Mouse (Mus musculus): ENCODE measurements around the gene Tesmin. TPM values are rescaled to one million over a fixed set of nuclear protein-coding genes. Genes with fewer than 3 reads are reported as not detected.

Gene Tesmin
- polyA plus RNA-seq, 1 experiment from 2014 or later: 0.36 TPM

DNA sequence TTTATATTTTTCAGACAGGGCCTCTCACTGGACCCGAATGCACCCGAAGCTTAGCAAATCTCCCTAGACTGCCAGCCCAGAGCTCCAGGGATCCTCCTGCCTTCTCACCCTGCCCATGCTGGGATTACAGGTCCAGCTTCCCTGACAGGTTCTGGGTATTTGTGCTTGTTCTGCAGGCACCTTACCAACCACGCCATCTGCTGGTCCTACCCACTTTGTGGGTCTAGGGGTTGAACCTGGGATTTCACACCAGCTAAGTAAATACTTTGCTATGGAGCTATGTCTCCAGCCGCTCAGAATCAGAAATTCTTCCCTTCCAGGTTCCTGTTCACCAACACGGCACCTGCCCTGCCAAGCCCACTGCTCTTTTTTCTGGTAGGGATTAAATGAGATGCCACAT is 49.3 kb downstream of the Tesmin start:
- Histone ChIP-seq H3K4me2 (ENCODE audit: low read depth, severe bottlenecking) (no peak overlapping the region), H3K4me3 (ENCODE audit: low read depth, low read length) (no peak overlapping the region), H3K36me3 (ENCODE audit: control insufficient read depth, insufficient read depth, low read length) (no peaks in the 10 kb centered on the region), H3K27ac (replicated peaks; ENCODE audit: low read depth, low read length) (no peak overlapping the region), H3K9me3 (ENCODE audit: control insufficient read depth, low read length) (no peaks in the 10 kb centered on the region), H3K9ac (ENCODE audit: low read length) (no peak overlapping the region), H3K27me3 (ENCODE audit: control insufficient read depth, insufficient read depth, low read length) (no peaks in the 10 kb centered on the region), H3K4me1 (ENCODE audit: control insufficient read depth, insufficient read depth, low read length) (peaks cover 2% of the 10 kb centered on the region; the same call in 1 of the 2 replicates)
- DNase-seq (ENCODE audit: low spot score): no peak
- 77% methylated on average over 5 of the region's 5 CpGs for WGBS
- no peak for ATAC-seq (ENCODE audit: insufficient number of reproducible peaks, low FRiP score, low TSS enrichment, low read depth)

DNA sequence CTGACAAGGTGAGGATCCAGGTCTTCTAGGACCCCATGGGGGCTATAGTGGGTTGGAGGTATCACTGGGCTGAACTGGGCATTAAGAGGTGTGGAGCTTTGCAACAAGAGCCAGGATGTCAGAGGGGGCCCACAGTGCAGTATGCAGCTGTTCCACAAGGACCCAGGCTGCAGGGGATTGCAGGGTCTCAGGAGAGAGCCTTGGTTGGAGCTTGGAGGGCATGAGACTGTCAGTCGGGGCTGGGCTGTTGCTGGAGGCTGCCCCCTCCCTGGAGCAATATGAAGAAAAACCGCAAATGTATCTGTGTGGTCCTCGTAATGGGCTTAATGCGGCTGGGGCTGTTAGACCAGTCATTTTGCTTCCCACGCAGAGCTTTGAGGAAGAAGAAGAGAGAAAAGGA is 52.0 kb downstream of the Tesmin start:
- Histone ChIP-seq H3K36me3 (ENCODE audit: control insufficient read depth, insufficient read depth, low read length) (no peaks in the 10 kb centered on the region), H3K27me3 (ENCODE audit: control insufficient read depth, insufficient read depth, low read length) (no peaks in the 10 kb centered on the region), H3K9me3 (ENCODE audit: control insufficient read depth, low read length) (no peaks in the 10 kb centered on the region), H3K9ac (ENCODE audit: low read length) (no peak overlapping the region), H3K4me2 (ENCODE audit: low read depth, severe bottlenecking) (no peak overlapping the region), H3K27ac (replicated peaks; ENCODE audit: low read depth, low read length) (no peak overlapping the region), H3K4me3 (ENCODE audit: low read depth, low read length) (no peak overlapping the region), H3K4me1 (ENCODE audit: control insufficient read depth, insufficient read depth, low read length) (peaks cover 2% of the 10 kb centered on the region; the same call in 1 of the 2 replicates)
- WGBS: 44% methylated on average over 5 of the region's 5 CpGs
- ATAC-seq (ENCODE audit: insufficient number of reproducible peaks, low FRiP score, low TSS enrichment, low read depth) (no peak), DNase-seq (ENCODE audit: low spot score) (no peak)

DNA sequence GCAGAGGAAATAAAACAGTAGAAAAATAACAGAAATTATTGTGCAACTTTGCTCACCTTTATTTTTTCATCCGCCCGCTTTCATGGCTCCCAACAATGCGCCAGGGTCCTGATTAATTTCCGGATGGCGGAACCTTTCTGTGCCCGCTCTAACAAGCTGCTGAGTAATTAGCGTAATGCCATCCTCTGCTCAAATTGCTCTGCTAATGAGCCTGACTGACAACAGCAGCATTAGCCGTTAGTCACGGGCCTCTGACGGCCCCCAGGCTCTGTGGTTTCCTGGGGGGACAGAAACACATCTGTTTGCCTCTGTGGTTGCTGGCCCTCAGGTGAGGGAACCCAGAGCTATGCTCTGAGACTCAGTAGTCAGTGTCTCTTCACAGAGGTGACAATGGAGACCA is 52.4 kb downstream of the Tesmin start:
- DNase-seq (ENCODE audit: low spot score) (no peak), ATAC-seq (ENCODE audit: insufficient number of reproducible peaks, low FRiP score, low TSS enrichment, low read depth) (no peak)
- WGBS: 41% methylated on average over 10 of the region's 10 CpGs
- Histone ChIP-seq H3K36me3 (ENCODE audit: control insufficient read depth, insufficient read depth, low read length) (no peaks in the 10 kb centered on the region), H3K9me3 (ENCODE audit: control insufficient read depth, low read length) (no peaks in the 10 kb centered on the region), H3K4me1 (ENCODE audit: control insufficient read depth, insufficient read depth, low read length) (peaks cover 2% of the 10 kb centered on the region; the same call in 1 of the 2 replicates), H3K9ac (ENCODE audit: low read length) (no peak overlapping the region), H3K4me2 (ENCODE audit: low read depth, severe bottlenecking) (no peak overlapping the region), H3K4me3 (ENCODE audit: low read depth, low read length) (no peak overlapping the region), H3K27me3 (ENCODE audit: control insufficient read depth, insufficient read depth, low read length) (no peaks in the 10 kb centered on the region), H3K27ac (replicated peaks; ENCODE audit: low read depth, low read length) (no peak overlapping the region)

DNA sequence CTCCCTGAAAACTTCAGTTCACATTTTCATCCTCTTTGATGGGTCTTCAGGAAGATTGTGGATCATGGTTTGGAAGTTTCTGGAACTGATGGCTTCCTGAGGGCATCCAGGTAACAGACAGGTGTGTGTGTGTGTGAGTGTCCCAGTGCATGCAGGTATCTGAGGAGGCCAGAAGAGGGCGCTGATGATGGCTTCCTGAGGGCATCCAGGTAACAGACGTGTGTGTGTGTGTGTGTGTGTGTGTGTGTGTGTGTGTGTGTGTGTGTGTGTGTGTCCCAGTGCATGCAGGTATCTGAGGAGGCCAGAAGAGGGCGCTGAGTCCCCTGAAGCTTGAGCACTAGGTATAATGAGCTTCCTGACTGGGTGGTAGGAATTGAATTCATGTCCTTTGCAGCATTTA is 58.7 kb downstream of the Tesmin start:
- Histone ChIP-seq H3K4me2 (ENCODE audit: low read depth, severe bottlenecking) (no peak overlapping the region), H3K27ac (replicated peaks; ENCODE audit: low read depth, low read length) (no peak overlapping the region), H3K36me3 (ENCODE audit: control insufficient read depth, insufficient read depth, low read length) (no peaks in the 10 kb centered on the region), H3K4me1 (ENCODE audit: control insufficient read depth, insufficient read depth, low read length) (no peaks in the 10 kb centered on the region), H3K9me3 (ENCODE audit: control insufficient read depth, low read length) (no peaks in the 10 kb centered on the region), H3K9ac (ENCODE audit: low read length) (no peak overlapping the region), H3K27me3 (ENCODE audit: control insufficient read depth, insufficient read depth, low read length) (no peaks in the 10 kb centered on the region), H3K4me3 (ENCODE audit: low read depth, low read length) (no peak overlapping the region)
- DNase-seq (ENCODE audit: low spot score) (no peak), ATAC-seq (ENCODE audit: insufficient number of reproducible peaks, low FRiP score, low TSS enrichment, low read depth) (no peak)
- WGBS: 48% methylated on average over 3 of the region's 3 CpGs

DNA sequence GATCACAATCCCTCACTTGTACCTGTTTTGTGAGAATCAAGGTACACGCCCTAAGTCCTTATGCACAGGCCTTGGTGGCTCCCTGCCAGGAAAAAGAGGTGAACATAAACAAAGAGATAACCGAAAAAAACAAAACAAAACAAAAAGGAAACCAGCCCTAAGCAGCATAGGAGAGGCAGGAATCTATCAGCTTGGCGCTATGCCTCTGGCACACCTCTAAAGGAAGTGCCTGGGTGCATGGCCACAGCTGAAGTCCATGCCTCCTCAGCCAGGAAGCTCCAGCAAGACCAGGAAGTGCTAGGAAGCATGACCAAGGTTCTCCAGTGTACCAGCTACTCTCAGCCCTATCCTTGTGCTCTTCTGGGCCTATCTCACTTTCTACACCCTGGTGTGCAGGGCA is 60.6 kb downstream of the Tesmin start:
- H3K4me2 ChIP-seq (ENCODE audit: low read depth, severe bottlenecking): no peak overlapping the region
- ATAC-seq (ENCODE audit: insufficient number of reproducible peaks, low FRiP score, low TSS enrichment, low read depth) (no peak), DNase-seq (ENCODE audit: low spot score) (no peak)
- WGBS: 72% methylated on average over 3 of the region's 3 CpGs
- no peak overlapping the region for H3K9ac ChIP-seq (ENCODE audit: low read length)
- no peaks in the 10 kb centered on the region for H3K27me3 ChIP-seq (ENCODE audit: control insufficient read depth, insufficient read depth, low read length)
- H3K4me1 ChIP-seq (ENCODE audit: control insufficient read depth, insufficient read depth, low read length): no peaks in the 10 kb centered on the region
- no peak overlapping the region for H3K4me3 ChIP-seq (ENCODE audit: low read depth, low read length)
- no peak overlapping the region for H3K27ac ChIP-seq (replicated peaks; ENCODE audit: low read depth, low read length)
- peaks cover 3% of the 10 kb centered on the region for H3K36me3 ChIP-seq (ENCODE audit: control insufficient read depth, insufficient read depth, low read length)
- no peaks in the 10 kb centered on the region for H3K9me3 ChIP-seq (ENCODE audit: control insufficient read depth, low read length)

DNA sequence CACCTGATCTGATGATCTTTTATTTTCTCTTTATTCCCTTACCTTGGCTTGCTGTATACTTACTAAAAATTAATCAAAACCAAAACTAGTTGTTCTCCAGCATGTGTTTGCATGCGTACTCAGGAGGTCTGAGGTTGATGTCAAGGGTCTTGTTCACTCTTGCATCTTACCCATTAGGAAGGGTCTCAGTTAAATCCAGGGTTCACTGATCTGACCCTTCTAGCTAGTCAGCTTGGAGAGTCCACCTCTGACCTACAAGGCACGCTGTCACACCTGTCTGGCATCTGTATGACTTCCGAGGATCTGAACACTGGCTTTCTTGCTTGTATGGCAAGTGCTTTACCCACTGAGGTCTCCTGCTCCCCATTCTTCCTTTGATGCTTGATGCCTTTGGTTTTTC is 62.1 kb downstream of the Tesmin start:
- Histone ChIP-seq H3K27me3 (ENCODE audit: control insufficient read depth, insufficient read depth, low read length) (no peaks in the 10 kb centered on the region), H3K36me3 (ENCODE audit: control insufficient read depth, insufficient read depth, low read length) (peaks cover 12% of the 10 kb centered on the region), H3K27ac (replicated peaks; ENCODE audit: low read depth, low read length) (no peak overlapping the region), H3K9ac (ENCODE audit: low read length) (no peak overlapping the region), H3K4me1 (ENCODE audit: control insufficient read depth, insufficient read depth, low read length) (no peaks in the 10 kb centered on the region), H3K9me3 (ENCODE audit: control insufficient read depth, low read length) (no peaks in the 10 kb centered on the region), H3K4me3 (ENCODE audit: low read depth, low read length) (no peak overlapping the region), H3K4me2 (ENCODE audit: low read depth, severe bottlenecking) (no peak overlapping the region)
- ATAC-seq (ENCODE audit: insufficient number of reproducible peaks, low FRiP score, low TSS enrichment, low read depth): no peak
- no peak for DNase-seq (ENCODE audit: low spot score)
- WGBS: 88% methylated on average over 3 of the region's 3 CpGs

DNA sequence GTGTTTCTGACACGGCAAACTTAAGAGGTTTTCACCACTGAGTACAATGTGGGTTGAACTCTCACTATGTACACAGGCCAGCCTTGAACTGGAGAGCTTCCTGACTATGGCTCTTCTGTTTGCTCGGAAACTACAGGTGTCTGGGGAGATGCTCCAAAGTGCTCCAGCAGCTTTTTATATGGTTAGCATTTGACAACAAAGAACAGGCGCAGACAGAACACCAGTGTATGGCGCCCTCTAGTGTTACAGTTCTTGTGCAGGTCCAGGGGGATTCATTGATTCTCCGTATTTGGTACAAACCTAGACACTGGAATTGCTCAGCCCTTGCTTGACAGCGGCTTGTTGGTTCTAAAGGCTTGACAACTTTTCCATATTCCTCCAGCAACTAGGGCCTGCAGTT is 62.5 kb downstream of the Tesmin start:
- peaks cover 14% of the 10 kb centered on the region for H3K36me3 ChIP-seq (ENCODE audit: control insufficient read depth, insufficient read depth, low read length)
- H3K4me3 ChIP-seq (ENCODE audit: low read depth, low read length): no peak overlapping the region
- H3K9ac ChIP-seq (ENCODE audit: low read length): no peak overlapping the region
- no peaks in the 10 kb centered on the region for H3K4me1 ChIP-seq (ENCODE audit: control insufficient read depth, insufficient read depth, low read length)
- no peaks in the 10 kb centered on the region for H3K27me3 ChIP-seq (ENCODE audit: control insufficient read depth, insufficient read depth, low read length)
- no peaks in the 10 kb centered on the region for H3K9me3 ChIP-seq (ENCODE audit: control insufficient read depth, low read length)
- DNase-seq (ENCODE audit: low spot score) (peak; percentile 73), ATAC-seq (ENCODE audit: insufficient number of reproducible peaks, low FRiP score, low TSS enrichment, low read depth) (peak; percentile 53; the same call in 1 of the 2 replicates)
- no peak overlapping the region for H3K4me2 ChIP-seq (ENCODE audit: low read depth, severe bottlenecking)
- 26% methylated on average over 6 of the region's 6 CpGs for WGBS
- H3K27ac ChIP-seq (replicated peaks; ENCODE audit: low read depth, low read length): no peak overlapping the region

DNA sequence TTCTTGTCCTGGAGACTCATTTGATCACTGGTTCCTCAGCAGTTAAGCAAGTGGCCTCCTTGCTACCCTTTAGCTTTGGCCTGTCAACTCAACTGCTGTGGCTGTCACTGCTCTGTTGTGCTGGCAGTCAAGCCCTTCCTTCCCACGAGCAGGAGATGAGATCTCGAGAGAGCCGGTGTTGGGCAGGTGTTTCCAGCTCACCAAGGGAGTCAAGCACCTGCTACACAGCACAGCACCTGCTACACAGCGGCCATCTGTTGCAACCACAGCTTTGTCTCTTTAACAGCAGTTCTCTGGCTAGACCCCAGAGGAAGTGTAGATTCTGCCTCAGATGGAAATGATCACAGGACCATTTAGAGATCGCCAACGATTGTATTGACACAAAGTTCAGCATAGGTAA is 63.0 kb downstream of the Tesmin start:
- Histone ChIP-seq H3K4me1 (ENCODE audit: control insufficient read depth, insufficient read depth, low read length) (no peaks in the 10 kb centered on the region), H3K9ac (ENCODE audit: low read length) (no peak overlapping the region)

More for the DNA sequence above, 63.0 kb downstream of the Tesmin start:
- H3K27ac ChIP-seq (replicated peaks; ENCODE audit: low read depth, low read length): no peak overlapping the region
- no peaks in the 10 kb centered on the region for H3K27me3 ChIP-seq (ENCODE audit: control insufficient read depth, insufficient read depth, low read length)
- H3K36me3 ChIP-seq (ENCODE audit: control insufficient read depth, insufficient read depth, low read length): peaks cover 14% of the 10 kb centered on the region
- H3K4me2 ChIP-seq (ENCODE audit: low read depth, severe bottlenecking): no peak overlapping the region
- no peak for DNase-seq (ENCODE audit: low spot score)
- H3K9me3 ChIP-seq (ENCODE audit: control insufficient read depth, low read length): no peaks in the 10 kb centered on the region
- no peak overlapping the region for H3K4me3 ChIP-seq (ENCODE audit: low read depth, low read length)
- ATAC-seq (ENCODE audit: insufficient number of reproducible peaks, low FRiP score, low TSS enrichment, low read depth): no peak
- 56% methylated on average over 6 of the region's 6 CpGs for WGBS

All from limb, embryonic 11.5 days (tissue).